Mouse (Mus musculus) E14TG2a.4 (cell line): ENCODE measurements at regions not wholly inside any gene's neighbourhood (a gene's known extent, or its start where the extent isn't known, plus 50 kb on each side); places are given as distances from the start of the nearest gene placed in this dataset.

ENCODE experiments used
- H3K27me3 ChIP-seq: 2 replicates; pipeline ENCODE4 v1.6.1; 2014; ENCODE audit warnings: low read length, control low read depth; ENCODE audit not compliant: insufficient read depth
- H3K36me3 ChIP-seq: 2 replicates; pipeline ENCODE4 v1.6.1; 2014; ENCODE audit warnings: low read length, control low read depth; ENCODE audit not compliant: insufficient read depth
- H3K4me1 ChIP-seq: replicated peaks from 2 replicates; pipeline ENCODE4 v1.6.1; 2014; ENCODE audit warnings: low read depth, low read length, control low read depth
- H3K4me3 ChIP-seq: replicated peaks from 2 replicates; pipeline ENCODE4 v1.5.1; 2014; ENCODE audit warnings: mild to moderate bottlenecking, low read length
- H3K9me3 ChIP-seq: 2 replicates; pipeline ENCODE4 v1.6.1; 2014; ENCODE audit warnings: low read length, control low read depth
- CTCF ChIP-seq: conservative IDR thresholded peaks from 2 replicates; pipeline ENCODE4 v1.5.1; 2014; ENCODE audit warnings: low read length
- NANOG ChIP-seq: IDR thresholded peaks from 2 replicates; pipeline ENCODE4 v1.6.1; 2014; ENCODE audit warnings: borderline replicate concordance, low read length, mixed read lengths
- POU5F1 ChIP-seq: IDR thresholded peaks from 2 replicates; pipeline ENCODE4 v1.6.1; 2014; ENCODE audit warnings: low read length, borderline replicate concordance

- Histone ChIP-seq H3K9me3 (peaks cover 7% of the 10 kb centered on the region), H3K27me3 (no peaks in the 10 kb centered on the region), H3K4me3 (no peak overlapping the region), H3K4me1 (no peaks in the 10 kb centered on the region), H3K36me3 (no peaks in the 10 kb centered on the region)
- no peak for TF ChIP-seq POU5F1
- no peak for TF ChIP-seq CTCF
- no peak for TF ChIP-seq NANOG
Observed at GRCm38 (mm10) chr1:120715105-120715877, 113.1 kb downstream of the En1 start.

- H3K27me3 ChIP-seq, result no peaks in the 10 kb centered on the region
- H3K4me1 ChIP-seq, result no peaks in the 10 kb centered on the region
- no peaks in the 10 kb centered on the region for H3K9me3 ChIP-seq
- H3K36me3 ChIP-seq, result no peaks in the 10 kb centered on the region
- TF ChIP-seq CTCF (no peak), POU5F1 (no peak), NANOG (no peak)
- H3K4me3 ChIP-seq, result no peak overlapping the region
Observed at GRCm38 (mm10) chr1:120726777-120727176, 124.6 kb downstream of the En1 start.

GRCm38 (mm10) chr1:120727427-120727826, 125.2 kb downstream of the En1 start:
- Histone ChIP-seq H3K36me3 (no peaks in the 10 kb centered on the region), H3K27me3 (no peaks in the 10 kb centered on the region), H3K4me1 (no peaks in the 10 kb centered on the region), H3K9me3 (no peaks in the 10 kb centered on the region), H3K4me3 (no peak overlapping the region)
- TF ChIP-seq POU5F1 (no peak), CTCF (no peak), NANOG (no peak)

- H3K4me3 ChIP-seq, result no peak overlapping the region
- peaks cover 10% of the 10 kb centered on the region; the same call in 1 of the 2 replicates for H3K27me3 ChIP-seq
- H3K9me3 ChIP-seq, result no peaks in the 10 kb centered on the region
- no peak for TF ChIP-seq CTCF
- no peak for TF ChIP-seq POU5F1
- no peak for TF ChIP-seq NANOG
- no peaks in the 10 kb centered on the region for H3K36me3 ChIP-seq
- H3K4me1 ChIP-seq, result no peaks in the 10 kb centered on the region
Observed at GRCm38 (mm10) chr1:120732003-120732402, 129.8 kb downstream of the En1 start.

GRCm38 (mm10) chr1:120733683-120734082, 131.5 kb downstream of the En1 start:
- TF ChIP-seq POU5F1 (no peak), CTCF (no peak), NANOG (no peak)
- no peaks in the 10 kb centered on the region for H3K36me3 ChIP-seq
- H3K27me3 ChIP-seq, result peaks cover 10% of the 10 kb centered on the region; the same call in 1 of the 2 replicates
- no peaks in the 10 kb centered on the region for H3K9me3 ChIP-seq
- H3K4me1 ChIP-seq, result no peaks in the 10 kb centered on the region
- no peak overlapping the region for H3K4me3 ChIP-seq

GRCm38 (mm10) chr1:120734846-120735245, 132.6 kb downstream of the En1 start:
- Histone ChIP-seq H3K4me1 (no peaks in the 10 kb centered on the region), H3K4me3 (no peak overlapping the region), H3K27me3 (peaks cover 10% of the 10 kb centered on the region; the same call in 1 of the 2 replicates), H3K9me3 (no peaks in the 10 kb centered on the region), H3K36me3 (no peaks in the 10 kb centered on the region)
- no peak for TF ChIP-seq CTCF
- TF ChIP-seq NANOG, result no peak
- TF ChIP-seq POU5F1, result no peak

GRCm38 (mm10) chr1:120739499-120739898, 137.3 kb downstream of the En1 start:
- Histone ChIP-seq H3K27me3 (peaks cover 17% of the 10 kb centered on the region; the same call in 1 of the 2 replicates), H3K36me3 (no peaks in the 10 kb centered on the region), H3K4me3 (no peak overlapping the region), H3K9me3 (no peaks in the 10 kb centered on the region), H3K4me1 (peaks cover 14% of the 10 kb centered on the region)
- TF ChIP-seq NANOG, result no peak
- TF ChIP-seq CTCF, result no peak
- TF ChIP-seq POU5F1, result no peak

- Histone ChIP-seq H3K4me1 (peaks cover 14% of the 10 kb centered on the region), H3K9me3 (no peaks in the 10 kb centered on the region)
Observed at GRCm38 (mm10) chr1:120741091-120741740, 139.0 kb downstream of the En1 start.

More at GRCm38 (mm10) chr1:120741091-120741740, 139.0 kb downstream of the En1 start:
- H3K36me3 ChIP-seq, result no peaks in the 10 kb centered on the region
- no peak for TF ChIP-seq POU5F1
- no peak for TF ChIP-seq NANOG
- TF ChIP-seq CTCF, result no peak
- no peak overlapping the region for H3K4me3 ChIP-seq
- H3K27me3 ChIP-seq, result peaks cover 10% of the 10 kb centered on the region; the same call in 1 of the 2 replicates
